Mouse (Mus musculus) MEL (cell line): ENCODE results near the gene Il17rc.

ENCODE experiments used
- CHD1 ChIP-seq: IDR thresholded peaks from 2 replicates; pipeline ENCODE4 v1.6.1; 2012; ENCODE audit warnings: low read depth, mild to moderate bottlenecking, inconsistent platforms, low read length, improper control_type of control experiment
- CTCF ChIP-seq, 3 experiments: IDR thresholded peaks in 2 of 3; conservative IDR thresholded peaks in 1 of 3; 2 replicates each; pipeline ENCODE4 v1.5.1; 2011 to 2012; ENCODE audit warnings: low read length in 3 of 3, low read depth in 2 of 3, mild to moderate bottlenecking in 2 of 3, improper control_type of control experiment in 1 of 3, inconsistent platforms in 1 of 3, mixed read lengths in 1 of 3, moderate library complexity in 1 of 3; ENCODE audit not compliant: control insufficient read depth in 1 of 3, insufficient read depth in 1 of 3, poor library complexity in 1 of 3, severe bottlenecking in 1 of 3
- ETS1 ChIP-seq: IDR thresholded peaks from 2 replicates; pipeline ENCODE4 v1.6.1; 2012; ENCODE audit warnings: low read depth, mild to moderate bottlenecking, inconsistent platforms, low read length, improper control_type of control experiment, moderate library complexity
- GATA1 ChIP-seq: IDR thresholded peaks from 2 replicates; pipeline ENCODE4 v1.6.1; 2011; ENCODE audit warnings: low read depth, low read length, improper control_type of control experiment
- HCFC1 ChIP-seq: IDR thresholded peaks from 2 replicates; pipeline ENCODE4 v1.6.1; 2012; ENCODE audit warnings: low read depth, mild to moderate bottlenecking, inconsistent platforms, low read length, improper control_type of control experiment, moderate library complexity
- KAT2A ChIP-seq: conservative IDR thresholded peaks from 2 replicates; pipeline ENCODE4 v1.6.1; 2012; ENCODE audit warnings: low read depth, low read length, improper control_type of control experiment, inconsistent platforms
- POLR2A ChIP-seq, 2 experiments: IDR thresholded peaks; 2 replicates each; pipeline ENCODE4 v1.6.1; 2011 to 2012; ENCODE audit warnings: low read length in 2 of 2, mild to moderate bottlenecking in 2 of 2, control low read depth in 1 of 2, improper control_type of control experiment in 1 of 2, low read depth in 1 of 2, moderate library complexity in 1 of 2; ENCODE audit not compliant: control insufficient read depth in 1 of 2, insufficient read depth in 1 of 2, poor library complexity in 1 of 2
- POLR2AphosphoS2 ChIP-seq: IDR thresholded peaks from 2 replicates; pipeline ENCODE4 v1.6.1; 2011; ENCODE audit warnings: low read length, improper control_type of control experiment
- TBP ChIP-seq: IDR thresholded peaks from 2 replicates; pipeline ENCODE4 v1.8.0; 2011; ENCODE audit warnings: low read depth, low read length, improper control_type of control experiment
- TCF12 ChIP-seq: IDR thresholded peaks from 2 replicates; pipeline ENCODE4 v1.6.1; 2014; ENCODE audit warnings: low read depth, mild to moderate bottlenecking, inconsistent platforms, low read length, improper control_type of control experiment, moderate library complexity
- ZNF384 ChIP-seq: IDR thresholded peaks from 2 replicates; pipeline ENCODE4 v1.6.1; 2012; ENCODE audit warnings: low read depth, mild to moderate bottlenecking, inconsistent platforms, low read length, improper control_type of control experiment

- TF ChIP-seq TBP: peak; percentile 46; the same call in 1 of the 2 replicates
- no peak for TF ChIP-seq CHD1
- TF ChIP-seq POLR2A (IDR thresholded peaks at IDR 0.05; ENCODE audit: control insufficient read depth in 1 of 2, insufficient read depth in 1 of 2, low read depth in 1 of 2, low read length in 2 of 2, poor library complexity in 1 of 2): 0 out of 4 replicates have a peak, but pooled peaks of 1 of the 2 experiments have one; percentile 23
- TF ChIP-seq POLR2AphosphoS2: no peak
- 0 out of 2 replicates have a peak, but pooled peaks have one; percentile 44 for TF ChIP-seq ZNF384
- peak; percentile 77 to 95 (median 89) for TF ChIP-seq CTCF (IDR thresholded peaks at IDR 0.05 in 2 of 3, conservative IDR thresholded peaks at IDR 0.05 in 1 of 3; ENCODE audit: control insufficient read depth in 1 of 3, insufficient read depth in 1 of 3, low read depth in 2 of 3, low read length in 3 of 3, poor library complexity in 1 of 3, severe bottlenecking in 1 of 3)
- TF ChIP-seq ETS1: no peak
- no peak for TF ChIP-seq KAT2A
- peak; percentile 51 for TF ChIP-seq HCFC1
- no peak for TF ChIP-seq GATA1
- no peak for TF ChIP-seq TCF12
These were observed 30.0 kb upstream of the Il17rc start for GRCm38 (mm10) chr6:113441147-113441680.
